Mouse (Mus musculus) cerebellum, postnatal 10 days (tissue): ENCODE results near the gene Runx1.

Experiments used
- DNase-seq, 2 experiments: peaks; one replicate each; pipeline ENCODE4 v3.0.0; 2021; ENCODE audit warnings: mixed read lengths in 2 of 2

Gene Runx1

DNA sequence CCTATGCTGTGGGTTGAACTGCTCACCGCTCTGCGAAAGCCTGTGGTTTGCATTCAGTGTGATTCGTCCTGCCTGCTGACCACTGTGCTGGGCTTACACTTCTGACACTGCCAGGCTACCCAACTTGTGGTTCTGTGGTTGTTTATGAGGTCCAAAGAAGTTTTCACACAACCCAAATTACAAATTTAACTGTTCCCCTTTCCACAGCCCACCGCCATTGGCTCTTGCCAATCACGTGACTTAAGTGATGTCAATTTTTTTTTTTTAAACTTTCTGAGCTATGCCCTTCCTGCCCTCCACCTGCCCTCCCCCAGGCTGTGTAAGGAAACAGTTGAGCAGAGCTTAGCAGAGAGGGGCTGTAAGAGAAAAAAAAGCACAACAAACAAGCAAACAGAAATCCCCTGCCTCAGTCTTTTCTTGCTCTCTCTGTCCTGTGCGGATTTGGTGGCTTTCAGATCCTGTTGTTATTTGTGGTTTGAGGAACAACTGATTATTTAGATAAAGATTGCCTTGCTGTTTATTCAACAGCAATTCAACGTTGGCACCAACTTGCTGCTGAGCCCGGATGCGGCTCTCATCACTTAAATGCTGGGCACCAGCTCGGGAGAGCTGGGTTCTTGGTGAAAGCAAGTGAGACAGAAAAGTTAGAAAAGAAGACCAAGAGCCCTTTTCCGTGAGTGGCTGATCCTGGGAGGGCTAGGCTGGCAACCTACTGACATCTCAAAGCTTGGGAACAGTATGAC, at the start of gene Runx1:
Runx1 (minus strand) TSS at position 242 of the 743 bp plus-strand sequence.
- no peak for DNase-seq

DNA sequence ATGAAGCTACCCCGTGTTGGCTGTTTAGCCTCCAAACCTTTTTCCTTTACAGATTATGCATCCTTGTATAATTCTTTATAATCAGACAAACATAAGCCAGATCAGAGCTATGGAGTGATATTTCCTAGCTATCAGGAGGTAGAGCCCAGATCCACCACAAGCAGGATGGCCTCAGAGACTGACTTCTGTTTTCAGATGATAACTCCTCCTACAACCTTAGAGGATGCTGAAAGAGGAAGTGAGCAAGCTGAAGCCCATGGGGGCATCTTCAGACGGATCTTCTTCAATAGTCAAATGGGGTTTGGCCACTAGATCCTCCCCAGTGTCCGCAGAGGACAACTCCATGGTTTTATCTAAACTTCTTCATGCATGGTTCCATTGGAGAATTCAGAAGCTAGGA, 48.1 kb upstream of the Runx1 start:
- DNase-seq: no peak

DNA sequence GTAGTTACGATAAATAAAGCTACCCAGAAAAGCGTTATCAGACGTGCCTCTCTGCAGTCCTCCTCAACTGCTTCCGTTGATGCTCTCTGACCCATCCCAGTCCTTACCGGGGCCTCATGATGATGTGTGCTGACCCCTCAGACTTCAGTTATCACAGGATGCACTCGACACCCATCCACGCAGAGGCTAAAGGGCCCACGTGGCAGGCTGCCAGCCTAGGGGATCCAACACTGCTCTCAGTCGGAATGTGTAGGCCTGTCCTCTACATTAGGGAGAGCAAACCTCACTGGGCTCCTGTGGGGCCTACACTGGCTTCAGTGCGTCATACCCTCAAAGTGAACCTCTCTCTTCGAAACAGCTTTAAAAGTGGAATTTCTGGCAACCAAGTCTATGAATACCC, 45.8 kb upstream of the Runx1 start:
- DNase-seq: peak; percentile 12 to 20

DNA sequence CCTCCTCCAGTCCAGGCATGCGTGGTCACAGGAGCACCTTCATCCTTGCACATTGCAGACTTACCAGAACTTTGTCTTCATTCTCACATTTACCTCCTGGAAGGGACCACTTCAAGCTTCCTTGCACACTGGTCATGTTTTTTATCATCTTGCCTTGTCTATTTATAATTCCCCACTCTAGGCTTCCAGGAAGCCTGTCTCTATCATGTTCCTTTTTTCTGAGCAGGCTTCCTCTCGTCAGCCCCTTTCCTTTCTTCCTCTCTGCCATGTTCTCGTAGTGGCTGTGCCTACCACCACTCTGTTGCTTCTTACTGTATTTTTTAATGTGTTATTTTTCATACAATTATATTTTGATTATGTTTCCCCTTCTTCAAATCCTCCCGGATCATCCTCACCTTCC, 42.6 kb upstream of the Runx1 start:
- no peak for DNase-seq

DNA sequence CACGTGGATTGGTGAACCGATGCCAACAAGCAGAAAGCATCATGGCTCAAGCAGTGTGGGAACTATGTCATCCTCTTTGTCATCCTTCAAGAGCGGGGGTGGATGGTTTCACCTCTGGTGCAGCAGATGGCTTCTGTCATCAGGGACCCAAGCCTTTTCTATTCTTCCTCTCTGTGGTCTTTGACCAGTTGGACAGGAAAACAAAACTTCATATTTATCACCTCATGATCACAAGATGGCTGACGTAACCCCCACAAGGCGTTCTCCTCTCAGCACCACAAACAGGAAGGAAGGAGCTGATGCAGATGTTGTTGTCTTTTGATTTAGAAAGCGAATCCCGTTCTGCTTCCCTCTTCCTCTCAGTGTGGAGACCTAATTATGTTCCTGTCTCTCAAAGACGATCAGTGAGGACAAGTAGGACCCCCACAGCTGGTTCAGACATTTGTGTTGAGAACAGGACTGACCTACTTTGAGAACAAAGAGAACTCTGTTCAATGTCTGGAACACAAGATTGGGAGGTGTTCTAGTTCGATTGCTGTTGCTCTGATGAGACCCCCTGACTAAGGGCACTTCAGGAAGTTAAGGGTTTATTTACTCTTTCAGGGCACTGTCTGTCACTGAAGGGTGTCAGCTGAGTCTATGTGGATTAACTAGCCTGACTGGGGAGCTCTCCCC, 41.4 kb upstream of the Runx1 start:
- DNase-seq: no peak

DNA sequence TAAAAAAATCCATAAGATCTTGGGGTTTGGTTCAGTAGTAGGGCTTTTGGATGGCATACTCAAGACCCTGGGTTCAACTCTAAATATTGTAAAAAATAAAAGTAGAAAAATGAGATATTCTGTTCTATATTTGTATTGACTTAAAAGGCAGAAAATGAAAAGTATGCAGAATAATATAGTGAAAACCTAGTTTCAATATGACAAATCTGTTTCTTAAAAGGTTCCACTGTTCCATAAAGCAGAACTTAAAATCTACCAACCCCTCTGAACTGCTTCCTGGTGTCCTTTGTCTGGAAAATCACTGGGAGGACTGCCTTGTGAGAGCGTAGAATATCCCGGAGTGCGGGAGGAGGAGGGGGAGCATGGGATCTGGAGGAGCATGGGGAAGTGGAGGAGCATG, 39.4 kb upstream of the Runx1 start:
- no peak for DNase-seq

DNA sequence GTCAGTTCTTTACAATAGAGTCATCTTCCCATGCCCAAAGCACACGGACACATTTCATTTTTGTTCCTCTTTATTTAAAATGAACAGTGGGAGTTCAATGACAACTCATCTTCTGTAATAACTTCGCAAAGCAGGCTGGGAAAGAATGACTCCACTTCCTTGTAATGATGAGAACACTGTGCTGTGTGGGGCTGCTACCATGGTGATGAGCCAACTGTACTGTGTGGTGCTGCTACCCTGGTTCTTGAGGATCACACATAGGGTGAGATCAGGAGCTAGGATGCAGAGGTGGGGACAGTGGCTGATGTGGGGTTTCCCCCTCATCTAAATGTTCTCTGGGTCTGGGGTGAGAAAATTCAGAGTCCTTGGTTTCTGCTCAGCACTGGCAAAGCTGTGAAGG, 38.2 kb upstream of the Runx1 start:
- no peak for DNase-seq

DNA sequence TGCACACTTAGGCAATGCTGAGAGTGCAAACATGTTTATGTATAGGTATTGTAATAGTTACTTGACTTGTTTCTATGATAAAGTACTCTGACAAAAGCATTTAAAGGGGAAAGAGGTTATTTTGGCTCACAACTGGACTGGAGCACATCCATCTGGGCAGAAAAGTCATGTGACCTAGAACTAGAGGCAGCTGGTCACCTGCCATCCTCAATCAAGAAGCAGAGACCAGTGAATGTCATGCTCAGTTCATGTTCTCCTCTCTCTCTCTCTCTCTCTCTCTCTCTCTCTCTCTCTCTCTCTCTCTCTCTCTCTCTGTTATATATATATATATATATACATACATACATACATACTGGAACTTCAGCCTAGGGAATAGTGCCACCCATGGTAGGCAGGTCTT, 37.2 kb upstream of the Runx1 start:
- no peak for DNase-seq

DNA sequence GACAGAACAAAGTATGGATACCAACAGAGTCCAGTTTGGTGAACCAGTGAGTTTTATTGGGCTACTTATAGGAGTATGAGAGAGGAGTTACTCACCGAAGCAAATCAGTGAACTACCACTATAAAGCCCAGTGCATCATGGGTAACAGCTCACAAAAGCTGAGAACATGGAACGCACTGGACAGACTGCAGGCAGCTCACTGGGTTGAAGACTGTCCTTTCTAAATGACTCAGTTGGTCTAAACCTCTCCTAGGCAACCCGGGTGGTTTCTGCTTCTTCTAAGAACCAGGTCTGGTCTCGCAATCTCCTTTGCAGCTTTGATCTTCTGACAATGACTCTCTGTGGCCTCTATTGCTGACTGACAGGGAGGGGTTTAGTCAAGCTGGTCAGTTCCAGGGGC, 36.5 kb upstream of the Runx1 start:
- no peak for DNase-seq

DNA sequence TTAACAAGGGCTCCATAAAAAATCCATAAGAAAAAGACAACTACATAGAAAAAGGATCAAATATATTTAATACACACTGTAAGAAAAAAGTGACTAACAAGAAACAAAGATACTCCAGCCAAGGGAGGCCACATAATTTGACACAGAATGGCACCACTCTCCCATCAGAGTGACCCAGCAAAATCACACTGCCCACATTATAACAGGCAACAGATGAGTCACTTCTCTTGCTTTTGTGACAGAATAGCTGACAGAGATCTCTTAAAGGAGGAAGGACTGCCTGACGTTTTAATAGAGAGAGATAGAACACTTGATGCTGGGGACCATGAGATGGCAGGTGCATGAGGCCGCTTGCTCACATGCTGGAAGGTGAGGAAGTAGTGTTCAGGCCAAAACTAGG, 35.6 kb upstream of the Runx1 start:
- no peak for DNase-seq

DNA sequence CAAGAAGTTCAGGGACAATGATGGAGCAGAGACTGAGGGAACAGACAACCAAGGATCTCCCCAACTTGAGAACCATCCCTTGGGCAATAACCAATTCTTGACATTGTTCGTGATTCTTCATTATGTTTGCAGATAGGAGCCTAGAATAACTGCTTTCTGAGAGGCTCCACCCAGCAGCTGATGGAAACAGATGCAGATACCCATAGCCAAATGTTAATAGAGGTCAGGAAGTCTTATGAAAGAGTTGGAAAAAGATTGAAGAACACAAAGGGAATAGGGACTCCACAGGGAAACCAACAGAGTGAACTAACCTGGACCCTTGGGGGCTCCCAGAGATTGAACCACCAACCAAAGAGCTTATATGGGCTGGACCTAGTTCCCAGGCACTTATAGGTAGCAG, 34.7 kb upstream of the Runx1 start:
- DNase-seq: no peak

DNA sequence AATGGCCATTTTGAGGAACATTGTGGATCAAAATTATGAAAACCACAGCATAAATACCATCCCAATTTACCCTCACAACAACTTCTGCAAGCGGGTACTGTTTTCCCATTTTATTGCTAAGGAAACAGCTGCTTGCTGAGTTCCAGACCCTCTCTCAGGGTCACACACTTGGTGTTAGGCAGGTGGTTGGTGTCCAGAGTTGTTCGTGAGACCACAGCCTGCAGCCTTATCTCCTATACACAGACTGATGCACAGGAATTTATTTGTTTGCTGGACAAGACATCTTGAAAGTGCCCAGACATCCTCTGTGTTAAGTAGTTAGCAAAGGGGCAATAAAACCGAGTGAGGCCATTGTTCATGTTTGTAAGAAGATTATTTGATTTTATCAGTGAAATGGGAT, 30.8 kb upstream of the Runx1 start:
- no peak for DNase-seq

DNA sequence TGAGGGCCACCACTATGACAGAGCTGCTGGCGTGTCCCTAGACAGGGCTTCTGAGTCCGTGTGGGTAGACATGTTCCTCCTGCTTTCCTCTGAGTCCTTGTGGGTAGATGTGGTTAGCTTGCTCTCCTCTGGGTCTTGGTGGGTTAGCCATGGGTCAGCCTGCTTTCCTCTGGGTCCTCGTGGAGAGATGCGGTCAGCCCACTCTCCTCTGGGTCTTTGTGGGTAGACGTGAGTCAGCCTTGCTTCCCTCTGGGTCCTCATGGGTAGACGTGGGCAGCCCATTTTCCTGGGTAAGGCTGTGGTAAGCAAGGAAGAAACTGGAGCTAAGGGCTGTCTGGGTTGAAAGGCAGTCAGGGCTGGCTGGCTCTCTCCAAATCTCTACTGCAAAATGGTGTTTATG, 26.3 kb upstream of the Runx1 start:
- DNase-seq: no peak

DNA sequence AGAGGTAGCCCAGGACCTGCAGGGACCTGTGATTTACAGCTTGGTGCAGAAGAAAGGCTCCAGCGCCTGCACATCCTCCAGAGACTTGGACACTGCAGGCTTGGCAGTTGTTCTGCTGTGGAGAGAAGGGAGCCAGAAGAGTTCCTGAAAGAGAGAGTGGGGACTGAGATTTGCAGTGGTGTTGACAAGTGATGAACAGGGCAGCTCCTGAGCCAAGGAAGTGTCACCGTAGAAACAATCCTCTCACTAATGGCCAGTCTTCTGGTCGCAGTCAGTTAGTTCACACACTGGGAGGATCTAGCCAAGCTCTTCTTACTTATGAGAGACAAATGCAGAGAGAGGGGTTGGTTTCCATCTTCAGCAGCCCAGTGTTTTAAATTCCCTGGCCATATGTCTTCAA, 24.5 kb upstream of the Runx1 start:
- DNase-seq: peak in 1 of 2 experiments; percentile 19

DNA sequence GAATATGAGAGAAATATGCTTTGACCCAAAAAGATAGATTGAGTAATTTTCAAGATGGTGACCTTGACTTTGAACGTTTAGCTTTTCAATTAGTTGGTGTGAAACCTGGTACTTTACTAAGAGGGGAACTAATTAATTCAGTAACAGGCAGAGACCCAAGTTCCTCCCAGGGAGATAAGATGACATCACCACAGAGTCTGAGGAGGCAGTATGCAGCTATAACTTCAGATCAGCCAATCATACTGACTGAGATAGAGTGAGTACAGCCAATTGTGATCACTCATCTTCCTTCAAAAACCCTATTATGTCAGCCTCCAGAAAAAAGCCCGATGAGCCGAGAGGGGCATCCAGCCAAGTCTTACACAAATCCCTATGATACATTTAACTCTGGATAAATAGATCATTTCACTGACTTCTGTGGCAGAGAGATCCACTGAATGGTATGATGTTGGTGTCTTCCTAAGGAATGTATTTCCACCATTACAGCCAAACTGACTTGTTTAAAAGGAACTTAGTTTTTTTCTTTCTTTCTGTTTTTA, 21.9 kb upstream of the Runx1 start:
- no peak for DNase-seq

DNA sequence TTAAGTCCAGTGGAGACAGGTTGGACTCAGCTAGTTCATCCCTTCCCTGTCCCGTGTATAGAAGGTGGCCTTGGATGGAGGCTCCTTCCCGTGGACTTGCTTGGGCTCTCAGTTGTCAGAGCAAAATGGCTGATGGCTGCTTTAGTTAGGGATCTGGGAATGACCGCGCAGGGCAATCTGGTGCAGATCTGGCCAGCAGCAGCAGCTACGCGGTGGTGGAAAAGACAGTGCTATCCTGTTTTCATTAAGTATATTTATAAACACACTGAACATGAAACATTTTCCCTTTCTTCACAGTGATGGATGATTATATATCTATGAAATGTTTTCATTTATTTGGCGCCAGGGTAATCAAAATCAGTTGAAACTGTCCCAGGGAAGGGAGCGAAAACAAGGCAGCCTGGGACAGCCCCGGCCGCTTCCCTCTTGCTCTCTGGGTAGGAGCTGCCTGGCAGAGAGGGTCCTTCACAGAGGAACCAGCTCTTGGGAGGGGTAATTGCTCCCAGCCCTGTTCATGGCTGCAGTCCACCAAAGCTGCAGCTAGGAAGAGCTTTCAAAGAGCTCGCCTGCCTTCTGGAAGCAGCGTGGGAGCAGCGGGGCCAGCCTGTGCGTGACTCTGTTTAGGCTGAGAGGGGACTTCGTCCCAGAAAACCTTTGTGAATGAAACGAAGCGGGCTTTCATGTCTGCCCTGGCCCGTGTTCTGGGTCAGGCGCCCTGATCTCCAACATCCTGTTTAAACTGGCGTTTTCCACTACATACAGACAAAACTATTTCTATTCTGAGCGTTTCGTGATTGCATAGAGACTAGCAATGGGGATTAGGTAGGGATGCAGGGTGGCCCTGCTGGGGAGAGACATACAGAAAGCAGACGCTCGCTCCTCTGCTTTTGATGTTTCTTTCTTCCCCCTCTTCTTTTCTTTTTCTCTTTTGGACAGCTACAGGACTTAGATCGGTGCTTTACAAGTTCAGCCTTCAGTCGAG, 19.6 kb upstream of the Runx1 start:
- DNase-seq: peak; percentile 36 to 50

DNA sequence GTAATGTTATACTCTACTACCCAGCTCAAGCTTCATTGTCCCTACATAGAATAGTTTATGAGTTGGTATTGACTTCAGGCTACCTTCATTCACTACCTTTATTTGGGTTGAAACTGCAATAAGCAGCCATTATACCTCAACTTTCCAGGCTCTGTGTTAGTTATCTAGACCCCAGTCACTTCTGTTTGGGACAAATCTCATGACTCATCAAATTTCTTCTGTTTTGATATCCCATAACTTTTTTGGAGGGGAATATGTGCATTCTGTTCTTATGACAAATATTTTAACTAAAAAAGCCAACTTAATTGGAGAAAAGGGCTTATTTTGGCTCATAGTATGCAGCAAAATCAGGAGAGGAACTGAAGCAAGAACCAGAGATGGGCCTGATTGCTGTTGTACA, 12.8 kb upstream of the Runx1 start:
- DNase-seq: no peak

DNA sequence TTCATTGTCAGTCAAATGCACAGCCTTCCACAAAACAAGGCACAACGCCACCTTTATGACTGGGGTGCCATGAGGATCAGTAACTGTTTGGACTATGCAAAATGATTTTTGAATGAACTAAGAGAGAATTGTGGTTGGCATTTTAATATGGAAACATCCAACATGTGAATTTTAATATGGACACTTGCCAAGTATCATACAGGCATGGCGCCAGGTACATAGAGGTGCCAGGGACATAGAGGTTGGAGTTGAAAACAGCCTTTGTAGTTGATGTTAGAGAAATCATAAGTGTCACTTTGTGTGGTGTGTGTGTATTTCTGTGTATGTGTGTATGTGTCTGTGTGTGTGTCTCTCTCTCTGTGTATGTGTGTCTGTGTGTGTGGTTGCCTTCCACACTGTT, 5.4 kb upstream of the Runx1 start:
- DNase-seq: peak; percentile 53 to 60

DNA sequence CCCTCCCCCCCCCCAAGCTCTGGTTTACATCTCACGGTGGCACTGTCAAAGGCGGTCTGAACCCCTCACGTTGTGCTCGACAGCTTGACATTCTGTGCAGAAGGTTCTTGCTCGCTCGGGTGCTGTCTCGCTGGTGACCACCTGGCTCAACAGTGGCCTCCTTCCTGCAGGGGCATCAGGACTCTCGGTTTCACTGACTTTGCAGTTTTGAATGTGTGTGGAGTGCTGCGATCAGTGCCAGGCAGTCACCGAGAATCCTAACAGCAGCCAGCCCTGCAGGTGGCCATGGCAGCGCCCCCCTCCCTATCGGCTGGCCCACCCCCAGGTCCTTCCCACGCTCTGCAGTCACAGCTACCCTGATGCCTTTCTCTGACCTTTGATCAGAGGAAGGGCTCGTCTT, 4.5 kb upstream of the Runx1 start:
- DNase-seq: peak; percentile 41 to 59

DNA sequence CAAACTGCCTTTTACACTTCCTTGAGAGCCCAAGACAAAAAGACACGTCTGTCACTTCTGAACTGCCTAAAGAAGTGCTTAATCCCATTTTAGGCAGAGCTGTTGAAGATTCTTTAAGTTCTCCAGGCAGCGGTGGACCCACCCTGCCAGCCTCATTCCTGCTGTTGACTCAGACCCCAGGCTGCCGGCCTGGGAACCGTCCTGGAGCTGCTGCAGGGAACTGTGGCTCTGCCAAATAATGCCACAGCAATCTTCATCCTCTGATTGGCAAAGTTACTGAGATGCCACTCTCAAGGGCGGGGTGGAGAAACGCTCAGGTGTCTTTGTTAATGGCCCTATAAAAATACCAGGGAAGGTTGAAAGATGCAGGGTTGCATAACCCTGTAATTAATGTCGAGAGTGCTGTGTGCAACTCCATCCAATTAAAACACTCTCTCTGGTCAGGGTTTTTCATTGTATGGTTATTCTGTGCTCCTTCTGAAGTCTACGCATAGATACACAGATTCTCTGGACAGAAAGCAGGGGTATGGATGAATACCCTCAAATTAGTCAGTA, 2.4 kb upstream of the Runx1 start:
- no peak for DNase-seq

DNA sequence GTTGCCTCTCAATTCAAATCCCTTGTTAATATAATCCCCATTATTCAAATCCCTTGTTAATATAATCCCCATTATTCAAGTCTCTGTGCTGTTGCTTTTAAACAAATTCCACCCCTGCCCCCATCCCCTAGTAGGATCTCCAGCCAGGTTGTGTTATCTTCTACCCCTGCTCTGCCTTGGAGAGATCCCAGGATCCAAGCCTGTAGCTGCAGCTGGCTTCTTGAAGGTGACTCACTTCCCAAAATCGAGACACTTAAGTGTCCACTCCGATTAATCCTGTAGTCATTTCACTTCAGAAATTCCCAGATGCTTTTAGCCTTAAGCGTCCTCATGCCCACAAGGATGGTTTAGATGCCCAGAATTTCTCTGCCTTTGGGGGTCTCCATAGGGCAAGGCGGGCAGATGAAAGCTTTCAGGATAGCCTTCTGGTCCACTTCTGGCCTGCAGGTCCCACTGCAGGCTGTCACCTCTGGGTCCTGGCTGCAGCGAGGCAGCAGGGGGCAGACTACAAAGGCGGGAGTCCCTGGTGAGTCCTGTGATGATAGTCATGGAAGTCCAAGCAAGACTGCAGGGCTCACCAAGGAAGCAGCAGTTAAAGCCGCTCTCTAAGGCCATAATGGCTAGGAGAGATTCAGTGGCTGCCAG, 1.8 kb upstream of the Runx1 start:
- no peak for DNase-seq

DNA sequence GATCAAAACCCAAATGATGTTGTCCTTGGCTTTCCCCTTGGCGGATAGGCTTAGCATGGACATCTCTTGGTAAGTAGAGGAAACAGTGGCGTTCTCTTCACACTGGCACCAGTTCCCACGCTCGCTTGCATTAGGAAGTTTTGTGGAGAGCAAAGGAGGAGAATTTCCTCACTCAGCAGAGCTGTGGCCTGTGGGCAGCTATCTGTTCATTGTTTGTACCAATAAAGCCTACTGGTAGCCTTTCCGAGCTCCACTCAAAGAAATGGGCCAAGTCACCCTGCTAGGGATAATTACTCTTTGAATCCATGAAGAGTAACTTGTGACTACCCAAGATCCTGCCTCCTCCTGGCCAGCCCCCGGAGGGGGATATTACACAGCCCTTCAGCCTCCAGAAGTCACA, 734 bp upstream of the Runx1 start:
- DNase-seq: no peak
